Mouse (Mus musculus) frontal cortex, adult 2 months (tissue): Measurements from ENCODE around the gene Gm37419. TPM values are rescaled to one million over a fixed set of nuclear protein-coding genes. Genes with fewer than 3 reads are reported as not detected.

ENCODE experiments used
- DNase-seq, 2 experiments: peaks; one replicate each; pipeline ENCODE4 v3.0.0; 2022; ENCODE audit warnings: low spot score in 1 of 2; ENCODE audit errors: extremely low spot score in 1 of 2
- polyA plus RNA-seq: library from polyadenylated mRNA; depleted of rRNA; stranded (reverse); fragments of >200 nt; gene quantifications from 2 replicates; pipeline ENCODE4 v1.2.3, GENCODE M21; 2012

The Gm37419 gene
- polyA plus RNA-seq, 1 experiment = not detected

DNA sequence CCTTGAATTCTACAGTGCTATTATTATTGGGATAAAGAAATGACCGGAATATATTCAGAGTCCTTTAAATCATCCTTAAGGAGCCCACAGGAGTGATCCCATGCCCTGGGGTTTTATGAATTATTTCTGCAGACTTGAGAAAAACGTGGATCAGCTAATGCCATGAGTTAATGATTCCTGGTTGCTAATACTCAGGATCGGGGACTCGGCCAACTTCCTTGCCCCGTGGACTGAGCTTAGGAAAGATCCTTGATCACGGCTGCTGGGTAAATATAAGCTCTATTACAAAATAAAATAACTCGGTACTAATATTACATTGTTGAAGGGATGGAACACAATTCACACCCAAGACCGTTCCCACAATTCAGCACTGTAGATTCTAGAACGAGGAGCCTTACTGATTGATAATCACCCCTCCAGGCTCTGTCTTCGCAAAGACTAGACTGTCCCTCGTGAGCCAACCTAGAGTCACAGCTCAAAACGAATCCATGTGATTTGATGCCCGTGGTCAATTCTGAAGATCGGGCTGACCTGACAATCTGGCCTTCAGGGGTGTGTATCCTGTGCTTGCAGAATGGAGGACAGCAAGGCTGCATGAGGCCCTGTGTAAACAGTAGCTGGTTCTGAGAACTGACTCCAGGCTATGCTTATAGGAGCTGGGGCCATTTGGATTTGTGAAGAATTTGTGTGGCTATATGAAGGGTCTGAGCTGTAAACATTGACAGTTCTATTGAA is 3.7 kb downstream of the Gm37419 start:
- DNase-seq = no peak

DNA sequence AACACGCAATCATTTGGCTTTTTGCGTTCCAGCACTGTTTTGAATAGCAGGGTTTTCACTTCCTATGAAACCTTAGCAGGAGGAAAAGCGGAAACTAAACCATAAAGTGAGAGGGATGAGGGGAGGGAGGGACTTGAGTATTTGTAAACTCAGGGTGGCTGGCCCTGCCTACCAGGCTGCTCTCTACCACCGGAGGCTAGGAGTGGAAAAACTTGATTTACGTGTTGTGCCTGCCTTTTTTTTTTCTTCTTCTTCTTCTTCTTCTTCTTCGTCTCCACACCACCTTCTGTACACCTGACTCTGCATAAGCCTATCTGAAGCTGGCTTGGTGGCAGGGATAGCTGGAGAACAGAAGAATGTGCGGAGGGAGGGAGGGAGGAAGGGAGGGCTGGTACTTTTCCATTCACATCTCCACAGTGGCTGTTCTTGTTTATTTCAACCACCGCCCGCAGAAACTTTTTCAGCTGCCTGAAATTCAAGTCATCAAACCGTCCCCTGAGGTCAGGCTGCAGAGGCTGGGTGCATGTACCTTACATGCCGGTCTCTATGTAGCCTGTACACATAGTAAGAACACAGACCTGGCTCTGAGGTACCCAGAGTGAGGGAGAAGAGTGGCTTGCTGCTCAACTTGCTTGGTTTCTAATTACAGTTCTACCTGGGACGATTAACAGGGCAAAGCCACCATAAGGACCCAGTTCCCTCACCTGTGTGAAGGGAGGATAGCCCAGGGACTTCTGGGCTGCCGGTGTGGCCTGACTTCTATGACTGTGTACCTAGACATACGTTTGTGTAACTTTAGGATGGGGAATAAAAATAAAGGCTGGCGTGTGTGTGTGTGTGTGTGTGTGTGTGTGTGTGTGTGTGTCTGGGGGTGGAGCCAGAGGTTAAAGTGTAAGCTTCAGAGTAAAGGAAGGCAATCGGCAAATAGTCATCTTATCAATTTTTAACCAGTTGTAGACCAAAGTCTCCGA is 5.4 kb downstream of the Gm37419 start:
- no peak for DNase-seq

GRCm38 (mm10) chr16:23996342-23996741 is 8.1 kb downstream of the Gm37419 start:
- DNase-seq = no peak

DNA sequence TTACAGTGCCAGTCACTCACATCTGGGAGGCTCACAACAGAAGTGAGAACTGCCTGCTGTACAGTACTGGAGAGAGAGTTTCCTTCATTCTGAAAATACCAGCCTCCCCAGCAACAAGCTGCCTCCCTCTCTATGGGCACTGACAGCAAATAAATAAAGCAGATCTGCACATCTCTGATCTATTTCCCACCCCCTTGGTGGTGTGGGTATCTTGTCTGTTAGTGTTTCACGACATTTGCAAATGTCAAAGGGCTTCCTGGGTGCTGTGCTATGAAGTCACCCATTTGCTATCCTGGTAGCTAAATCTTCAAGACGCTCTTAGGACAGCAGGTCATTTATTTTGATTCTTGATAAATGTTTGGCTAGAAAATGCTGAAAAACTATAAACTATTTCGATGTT is 8.9 kb downstream of the Gm37419 start:
- no peak for DNase-seq

GRCm38 (mm10) chr16:23997912-23998311 is 9.6 kb downstream of the Gm37419 start:
- no peak for DNase-seq

- DNase-seq = no peak
Measured at GRCm38 (mm10) chr16:24005928-24006327, 17.6 kb downstream of the Gm37419 start.

DNA sequence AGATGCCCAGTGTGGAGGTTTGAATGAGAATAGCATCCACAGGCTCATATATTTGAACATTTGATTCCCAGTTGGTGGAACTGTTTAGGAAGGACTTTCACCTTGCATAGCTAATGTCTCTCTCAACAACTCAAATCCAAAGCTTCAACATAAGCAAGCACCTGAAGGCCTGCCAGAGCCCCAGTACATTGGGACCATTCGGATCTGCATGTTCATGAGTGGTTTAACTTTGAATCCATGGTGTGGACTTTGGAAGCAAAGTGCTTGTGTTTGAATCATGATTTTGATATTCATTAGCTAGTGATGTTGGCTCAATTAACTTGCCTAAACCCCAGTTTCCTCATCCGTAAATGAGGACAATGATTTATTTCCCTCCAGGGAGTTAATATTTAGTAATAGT is 21.6 kb downstream of the Gm37419 start:
- no peak for DNase-seq

- DNase-seq = no peak
Measured at GRCm38 (mm10) chr16:24011306-24011705, 23.0 kb downstream of the Gm37419 start.

- DNase-seq = no peak
Measured at GRCm38 (mm10) chr16:24012066-24012465, 23.8 kb downstream of the Gm37419 start.

- no peak for DNase-seq
Measured at GRCm38 (mm10) chr16:24014378-24014777, 26.1 kb downstream of the Gm37419 start.

DNA sequence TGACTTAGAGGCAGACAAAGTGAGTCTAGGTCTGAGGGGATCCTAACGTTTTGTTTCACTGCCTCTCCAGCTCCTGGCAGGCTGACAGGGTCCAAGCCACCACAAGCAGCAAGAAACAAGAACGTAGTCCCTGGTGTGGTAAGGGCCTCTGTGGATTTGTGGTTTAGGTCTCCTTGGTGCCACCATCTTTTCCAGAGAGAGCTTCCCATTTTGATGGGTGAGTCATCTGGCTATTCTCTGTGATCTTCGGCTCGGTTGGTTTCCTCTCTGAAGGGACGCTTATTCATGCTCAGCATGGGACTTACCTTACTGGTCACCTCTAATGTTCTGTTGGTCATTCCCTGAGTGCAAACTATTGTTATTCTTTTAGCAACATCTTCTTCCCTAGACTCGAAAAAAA is 28.0 kb downstream of the Gm37419 start:
- no peak for DNase-seq

DNA sequence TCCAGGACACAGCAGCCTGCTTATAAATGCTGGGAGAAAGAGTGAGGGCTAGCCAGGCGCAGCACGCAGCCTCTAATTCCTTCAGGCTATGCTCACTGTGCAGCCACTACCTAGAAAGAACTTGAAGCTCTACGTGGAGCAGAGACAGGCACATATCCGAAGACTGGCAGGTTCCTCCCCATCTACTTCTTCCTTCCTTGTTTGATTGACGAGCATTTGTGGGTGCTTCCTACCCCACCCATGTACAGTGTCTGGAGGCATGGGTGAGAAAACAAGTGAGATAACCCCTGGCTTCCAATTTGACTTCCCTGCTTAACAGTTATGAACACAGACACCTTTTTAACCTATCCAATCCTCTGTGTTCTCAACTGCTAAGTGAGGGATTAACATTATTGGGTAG is 28.5 kb downstream of the Gm37419 start:
- no peak for DNase-seq

DNA sequence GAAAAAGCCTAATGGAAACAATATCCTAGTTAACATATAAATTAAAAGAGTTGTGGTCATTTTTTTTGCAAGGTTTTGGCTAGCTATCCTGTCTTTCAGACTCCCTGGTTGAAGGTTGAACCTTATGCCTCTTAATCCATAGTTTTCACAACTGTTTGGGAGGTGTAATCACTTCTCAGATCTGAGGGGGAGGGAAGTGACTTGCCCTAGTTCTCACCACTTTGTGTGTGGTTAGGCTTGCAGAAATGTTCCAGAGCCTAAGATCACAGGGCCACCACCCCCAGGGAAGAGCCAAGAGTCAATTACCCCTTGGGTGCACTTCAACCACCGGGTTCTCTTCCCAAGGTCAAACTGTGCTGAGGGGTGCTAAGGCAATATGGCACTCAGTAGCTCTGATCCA is 33.4 kb downstream of the Gm37419 start:
- no peak for DNase-seq

GRCm38 (mm10) chr16:24022605-24023004 is 34.3 kb downstream of the Gm37419 start:
- DNase-seq = no peak

GRCm38 (mm10) chr16:24025442-24025841 is 37.2 kb downstream of the Gm37419 start:
- DNase-seq = no peak

DNA sequence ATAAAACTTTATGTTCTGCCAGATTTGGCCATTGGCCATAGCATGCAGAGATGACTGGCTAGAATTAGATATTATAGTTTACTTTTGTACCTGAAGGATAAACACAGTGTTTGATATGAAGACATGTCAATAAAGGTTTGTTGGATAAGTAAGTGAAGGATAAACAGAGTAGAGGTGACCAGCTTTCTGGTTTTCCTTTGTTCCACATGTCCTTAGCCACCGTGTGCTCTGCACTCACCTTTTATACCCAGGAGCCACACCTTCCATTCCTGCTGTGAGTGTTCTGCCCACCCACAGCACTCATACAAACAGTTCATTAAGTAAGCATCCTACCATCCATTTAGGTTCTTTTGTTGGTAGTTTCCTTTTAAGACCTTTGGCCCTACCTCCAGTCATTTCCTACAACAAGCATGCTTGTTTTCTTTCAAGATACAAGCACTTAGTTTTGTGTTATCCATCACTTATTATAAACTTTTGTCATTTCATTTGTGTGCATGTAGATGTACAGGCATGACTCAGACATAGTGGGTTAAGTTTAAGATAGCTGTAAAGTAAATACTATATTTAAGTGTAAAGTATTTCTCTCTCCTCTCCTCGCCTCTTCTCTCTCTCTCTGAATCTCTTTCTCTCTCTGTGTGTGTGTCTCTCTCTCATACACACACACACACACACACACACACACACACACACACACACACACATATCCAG is 41.8 kb downstream of the Gm37419 start:
- DNase-seq = no peak

GRCm38 (mm10) chr16:24033259-24033658 is 45.0 kb downstream of the Gm37419 start:
- no peak for DNase-seq

DNA sequence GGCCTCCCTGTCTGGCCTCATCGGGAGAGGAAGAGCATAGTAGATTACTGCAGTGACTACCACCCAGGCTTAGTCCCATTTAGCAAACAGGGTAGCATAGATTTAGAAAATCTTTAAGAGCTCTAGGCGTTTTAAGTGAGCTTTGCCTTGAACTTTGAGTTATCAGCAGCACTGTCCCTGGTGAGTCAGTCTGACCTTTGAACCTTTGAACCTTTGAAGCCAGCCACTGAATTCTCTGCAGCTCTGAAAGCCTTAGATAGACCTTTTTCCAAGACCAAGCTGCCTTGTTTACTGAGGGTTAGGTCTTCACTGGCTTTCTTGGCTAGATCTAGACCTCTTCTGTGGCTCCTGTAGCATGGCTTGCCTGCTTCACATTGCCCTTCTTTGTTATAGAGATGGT is 46.2 kb downstream of the Gm37419 start:
- DNase-seq = no peak

DNA sequence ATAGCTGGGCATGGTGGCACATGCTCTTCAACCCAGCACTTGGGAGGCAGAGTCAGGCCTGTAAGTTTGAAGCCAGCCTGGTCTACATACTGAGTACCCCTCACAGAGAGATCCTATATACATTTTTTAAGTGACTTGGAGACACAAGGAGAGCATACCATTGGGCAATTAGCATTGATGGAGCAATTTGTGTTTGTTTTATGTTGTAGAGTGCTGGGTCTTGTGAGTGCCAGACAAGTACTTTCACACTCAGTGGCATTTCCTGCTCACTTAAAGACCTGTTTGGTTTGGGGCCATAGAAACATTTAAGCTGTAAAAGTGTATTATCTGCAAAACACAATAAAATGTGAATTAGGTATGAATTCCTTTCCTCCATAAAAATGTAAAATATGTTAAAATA is 47.5 kb downstream of the Gm37419 start:
- no peak for DNase-seq

DNA sequence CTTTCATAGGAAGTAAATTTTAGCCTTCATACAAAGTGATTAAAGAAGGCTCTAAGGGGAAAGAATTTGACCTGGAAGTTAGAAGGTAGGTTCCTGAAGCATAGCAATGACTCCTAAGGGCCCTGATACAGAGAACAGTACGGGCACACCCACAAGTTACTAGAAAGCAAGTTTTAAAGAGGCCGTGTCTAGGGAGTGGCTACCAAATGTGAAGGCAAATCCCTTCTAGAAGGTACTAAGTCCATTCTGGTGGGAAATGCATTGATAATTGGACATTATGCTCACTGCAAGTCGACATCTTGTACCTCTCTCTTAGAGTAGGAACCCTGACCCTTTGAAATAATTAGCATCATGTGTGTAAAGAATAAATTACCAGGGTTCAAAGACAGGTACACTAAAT is 48.1 kb downstream of the Gm37419 start:
- no peak for DNase-seq
